Mouse (Mus musculus) CH12.LX (cell line): ENCODE results near the gene Ap1g1. TPM values are rescaled to one million over a fixed set of nuclear protein-coding genes. Genes with fewer than 3 reads are reported as not detected.

Experiments
- DNase-seq: peaks from one replicate; pipeline ENCODE4 v3.0.0-alpha.2; 2013; ENCODE audit errors: extremely low read depth
- H3K27ac ChIP-seq: 2 replicates; pipeline ENCODE4 v1.5.1; 2012; ENCODE audit warnings: low read depth, mild to moderate bottlenecking, control low read depth, moderate library complexity; ENCODE audit not compliant: insufficient read depth
- H3K27me3 ChIP-seq: replicated peaks from 2 replicates; pipeline ENCODE3; 2012; ENCODE audit warnings: inconsistent platforms
- H3K36me3 ChIP-seq, 2 experiments: replicated peaks in 1 of 2; 2 replicates each; pipeline versions ENCODE3 to v1.6.1; 2012; ENCODE audit warnings: inconsistent platforms in 1 of 2, low read length in 1 of 2, mild to moderate bottlenecking in 1 of 2, mixed read lengths in 1 of 2, moderate library complexity in 1 of 2; ENCODE audit not compliant: control insufficient read depth in 1 of 2, insufficient read depth in 1 of 2
- H3K4me1 ChIP-seq, 2 experiments: 2 replicates each; pipeline ENCODE4 v1.6.1; 2012; ENCODE audit warnings: inconsistent platforms in 1 of 2, moderate library complexity in 1 of 2; ENCODE audit not compliant: insufficient read depth in 2 of 2, control insufficient read depth in 1 of 2
- H3K4me2 ChIP-seq: 2 replicates; pipeline ENCODE4 v1.6.1; 2012; ENCODE audit warnings: low read depth, mild to moderate bottlenecking, control low read depth; ENCODE audit not compliant: poor library complexity, insufficient read depth, severe bottlenecking
- H3K4me3 ChIP-seq, 3 experiments: fragments of 150-350 bp in 1 of 3; sonication (generic) in 1 of 3; replicated peaks in 1 of 3; 2 replicates each; pipeline versions ENCODE3 to v1.5.1; 2011 to 2012; ENCODE audit warnings: low read depth in 2 of 3, low read length in 2 of 3, mild to moderate bottlenecking in 2 of 3, moderate library complexity in 2 of 3, control low read depth in 1 of 3, improper control_type of control experiment in 1 of 3, inconsistent platforms in 1 of 3, mixed read lengths in 1 of 3; ENCODE audit not compliant: poor library complexity in 1 of 3
- H3K79me2 ChIP-seq: replicated peaks from 2 replicates; pipeline ENCODE4 v1.6.1; 2012; ENCODE audit warnings: mild to moderate bottlenecking, moderate library complexity; ENCODE audit not compliant: control insufficient read depth, poor library complexity, insufficient read depth, severe bottlenecking; ENCODE audit errors: extremely low read depth
- H3K9ac ChIP-seq: 2 replicates; pipeline ENCODE4 v1.6.1; 2012; ENCODE audit warnings: low read depth, mild to moderate bottlenecking, control low read depth, moderate library complexity; ENCODE audit not compliant: insufficient read depth
- H3K9me3 ChIP-seq: replicated peaks from 2 replicates; pipeline ENCODE3; 2012; ENCODE audit warnings: low read length, inconsistent platforms, mixed read lengths
- CHD1 ChIP-seq: IDR thresholded peaks from 2 replicates; pipeline ENCODE4 v1.6.1; 2012; ENCODE audit warnings: low read depth, low read length, improper control_type of control experiment, inconsistent platforms
- CTCF ChIP-seq, 2 experiments: IDR thresholded peaks in 1 of 2; conservative IDR thresholded peaks in 1 of 2; 2 replicates each; pipeline ENCODE4 v1.5.1; 2011 to 2012; ENCODE audit warnings: low read depth in 2 of 2, low read length in 2 of 2, improper control_type of control experiment in 1 of 2, inconsistent platforms in 1 of 2, mild to moderate bottlenecking in 1 of 2, moderate library complexity in 1 of 2
- E2F4 ChIP-seq: IDR thresholded peaks from 2 replicates; pipeline ENCODE4 v1.6.1; 2011; ENCODE audit warnings: low read depth, low read length, improper control_type of control experiment; ENCODE audit not compliant: insufficient replicate concordance
- ELF1 ChIP-seq: IDR thresholded peaks from 2 replicates; pipeline ENCODE4 v1.6.1; 2014; ENCODE audit warnings: low read depth, mild to moderate bottlenecking, inconsistent platforms, low read length, improper control_type of control experiment
- ETS1 ChIP-seq: conservative IDR thresholded peaks from 2 replicates; pipeline ENCODE4 v1.6.1; 2012; ENCODE audit warnings: low read depth, mild to moderate bottlenecking, inconsistent platforms, low read length, improper control_type of control experiment, moderate library complexity
- GABPA ChIP-seq: IDR thresholded peaks from 2 replicates; pipeline ENCODE4 v1.6.1; 2012; ENCODE audit warnings: low read depth, low read length, improper control_type of control experiment, inconsistent platforms; ENCODE audit not compliant: insufficient replicate concordance
- IRF4 ChIP-seq: IDR thresholded peaks from 2 replicates; pipeline ENCODE4 v1.6.1; 2014; ENCODE audit warnings: low read depth, mild to moderate bottlenecking, inconsistent platforms, low read length, improper control_type of control experiment
- JUN ChIP-seq: IDR thresholded peaks from 2 replicates; pipeline ENCODE4 v1.6.1; 2011; ENCODE audit warnings: low read depth, mild to moderate bottlenecking, low read length, improper control_type of control experiment, moderate library complexity; ENCODE audit not compliant: insufficient read depth
- KAT2A ChIP-seq: IDR thresholded peaks from 2 replicates; pipeline ENCODE4 v1.6.1; 2012; ENCODE audit warnings: low read length, improper control_type of control experiment, inconsistent platforms; ENCODE audit not compliant: insufficient replicate concordance
- MAZ ChIP-seq: IDR thresholded peaks from 2 replicates; pipeline ENCODE4 v1.6.1; 2012; ENCODE audit warnings: low read depth, mild to moderate bottlenecking, inconsistent platforms, low read length, improper control_type of control experiment, moderate library complexity
- MEF2A ChIP-seq: IDR thresholded peaks from 2 replicates; pipeline ENCODE4 v1.6.1; 2014; ENCODE audit warnings: low read depth, mild to moderate bottlenecking, inconsistent platforms, low read length, improper control_type of control experiment, borderline replicate concordance
- MXI1 ChIP-seq: IDR thresholded peaks from 2 replicates; pipeline ENCODE4 v1.6.1; 2011; ENCODE audit warnings: mild to moderate bottlenecking, low read depth, low read length, improper control_type of control experiment
- MYC ChIP-seq: IDR thresholded peaks from 2 replicates; pipeline ENCODE4 v1.6.1; 2011; ENCODE audit warnings: low read depth, mild to moderate bottlenecking, improper control_type of control experiment, low read length
- POLR2A ChIP-seq: IDR thresholded peaks from 2 replicates; pipeline ENCODE4 v1.6.1; 2011; ENCODE audit warnings: low read depth, mild to moderate bottlenecking, improper control_type of control experiment, low read length
- POLR2AphosphoS2 ChIP-seq: IDR thresholded peaks from 2 replicates; pipeline ENCODE4 v1.6.1; 2011; ENCODE audit warnings: low read depth, low read length, improper control_type of control experiment
- RAD21 ChIP-seq: IDR thresholded peaks from 2 replicates; pipeline ENCODE4 v1.6.1; 2011; ENCODE audit warnings: low read depth, mild to moderate bottlenecking, low read length, improper control_type of control experiment, moderate library complexity
- SIN3A ChIP-seq: IDR thresholded peaks from 2 replicates; pipeline ENCODE4 v1.6.1; 2012; ENCODE audit warnings: low read length, improper control_type of control experiment, inconsistent platforms
- TCF12 ChIP-seq: IDR thresholded peaks from 2 replicates; pipeline ENCODE4 v1.6.1; 2014; ENCODE audit warnings: low read depth, mild to moderate bottlenecking, inconsistent platforms, low read length, improper control_type of control experiment
- UBTF ChIP-seq: IDR thresholded peaks from 2 replicates; pipeline ENCODE4 v1.6.1; 2012; ENCODE audit warnings: low read depth, mild to moderate bottlenecking, inconsistent platforms, low read length, improper control_type of control experiment, moderate library complexity
- USF2 ChIP-seq: conservative IDR thresholded peaks from 2 replicates; pipeline ENCODE4 v1.6.1; 2011; ENCODE audit warnings: low read depth, low read length, improper control_type of control experiment
- ZC3H11A ChIP-seq: IDR thresholded peaks from 2 replicates; pipeline ENCODE4 v1.6.1; 2012; ENCODE audit warnings: low read depth, mild to moderate bottlenecking, inconsistent platforms, low read length, improper control_type of control experiment
- ZMIZ1 ChIP-seq: IDR thresholded peaks from 2 replicates; pipeline ENCODE4 v1.6.1; 2012; ENCODE audit warnings: low read depth, mild to moderate bottlenecking, inconsistent platforms, low read length, improper control_type of control experiment
- ZNF384 ChIP-seq: IDR thresholded peaks from 2 replicates; pipeline ENCODE4 v1.6.1; 2012; ENCODE audit warnings: low read depth, low read length, improper control_type of control experiment, inconsistent platforms
- dilution Hi-C: fragments of 300-500 bp; cut with MboI; formaldehyde crosslinking; loops from 2 replicates; pipeline ENCODE4 v1.14.3; 2020; ENCODE audit warnings: low sequenced_read_pairs; ENCODE audit not compliant: extremely low pct_unique_long_range_greater_than_20kb, extremely low pct_ligation_motif_present
- in situ Hi-C: fragments of 300-500 bp; cut with MboI; formaldehyde crosslinking; loops from 3 replicates; pipeline ENCODE4 v1.14.3; 2019; ENCODE audit warnings: low sequenced_read_pairs, low pct_ligation_motif_present, low pct_unique_long_range_greater_than_20kb, mixed read lengths
- polyA plus RNA-seq: library from polyadenylated mRNA; unstranded; fragments of >175 nt; gene quantifications from 2 replicates; pipeline ENCODE4 v1.2.1, GENCODE M21; 2012; ENCODE audit warnings: low read depth; ENCODE audit not compliant: insufficient read length
- total RNA-seq, 2 experiments: library from RNA; depleted of rRNA; stranded (reverse); fragments of 300-350 nt in 1 of 2; fragments of >200 nt in 1 of 2; gene quantifications; 2 replicates each; pipeline ENCODE4 v1.2.3; 2012 to 2014

Ap1g1 gene
- total and polyA plus RNA-seq, 3 experiments: 29.5 to 60.4 (median 40.8) TPM

- in situ Hi-C loops (no loop called here), dilution Hi-C loops (no loop called here)
- Histone ChIP-seq H3K9me3 (no peaks in the 10 kb centered on the region), H3K79me2 (peaks cover 24% of the 10 kb centered on the region; the same call in 1 of the 2 replicates), H3K4me3 (no peak overlapping the region), H3K27ac (no peak overlapping the region), H3K4me2 (no peak overlapping the region), H3K27me3 (no peaks in the 10 kb centered on the region), H3K4me1 (no peaks in the 10 kb centered on the region), H3K9ac (no peak overlapping the region), H3K36me3 (peaks cover 7 to 49% of the 10 kb centered on the region in 2 experiments)
- TF ChIP-seq SIN3A (no peak), UBTF (no peak), CTCF (conservative IDR thresholded peaks at IDR 0.05 in 1 of 2, IDR thresholded peaks at IDR 0.05 in 1 of 2; ENCODE audit: low read depth in 2 of 2, low read length in 2 of 2) (no peak), MXI1 (no peak), POLR2AphosphoS2 (no peak), RAD21 (no peak), ZNF384 (no peak), POLR2A (no peak), CHD1 (no peak), GABPA (no peak), ELF1 (no peak), E2F4 (no peak), TCF12 (no peak), MEF2A (no peak), MYC (no peak), ZC3H11A (no peak), JUN (no peak), ZMIZ1 (no peak)
- DNase-seq: no peak
Measured at GRCm38 (mm10) chr8:109806522-109806921, 28.2 kb downstream of the Ap1g1 start.

GRCm38 (mm10) chr8:109807401-109808119, 29.2 kb downstream of the Ap1g1 start:
- no peaks in the 10 kb centered on the region for H3K9me3 ChIP-seq
- H3K4me1 ChIP-seq: no peaks in the 10 kb centered on the region
- dilution Hi-C loops (no loop called here), in situ Hi-C loops (no loop called here)
- H3K4me3 ChIP-seq: no peak overlapping the region
- H3K36me3 ChIP-seq: peaks cover 7 to 46% of the 10 kb centered on the region in 2 experiments
- no peak overlapping the region for H3K27ac ChIP-seq
- no peak overlapping the region for H3K4me2 ChIP-seq
- no peaks in the 10 kb centered on the region for H3K27me3 ChIP-seq
- no peak for DNase-seq
- TF ChIP-seq IRF4 (no peak), MYC (no peak), GABPA (no peak), TCF12 (no peak), KAT2A (no peak), UBTF (no peak), E2F4 (no peak), ETS1 (no peak), USF2 (no peak), SIN3A (no peak), MAZ (no peak)
- TF ChIP-seq, all 38 proteins: peak for 0
- peaks cover 33% of the 10 kb centered on the region; the same call in 1 of the 2 replicates for H3K79me2 ChIP-seq
- H3K9ac ChIP-seq: no peak overlapping the region
